Mouse (Mus musculus) forebrain, embryonic 16.5 days (tissue): Measurements from ENCODE around the gene Plekhf1. TPM values are rescaled to one million over a fixed set of nuclear protein-coding genes. Genes with fewer than 3 reads are reported as not detected.

Source experiments
- ATAC-seq: fragments of 200-750 bp; cut with Nextera tagmentation; 2 replicates; pipeline ENCODE4 v1.8.0; 2017; ENCODE audit warnings: mild to moderate bottlenecking, moderate library complexity
- H3K27ac ChIP-seq: fragments of 300-500 bp; sonication (generic); 2 replicates; pipeline ENCODE4 v1.5.1; 2014; ENCODE audit warnings: low read length, control low read depth
- H3K27me3 ChIP-seq: fragments of 300-500 bp; sonication (generic); replicated peaks from 2 replicates; pipeline ENCODE4 v1.6.1; 2014; ENCODE audit warnings: low read length; ENCODE audit not compliant: control insufficient read depth, insufficient read depth
- H3K36me3 ChIP-seq: fragments of 300-500 bp; sonication (generic); 2 replicates; pipeline ENCODE4 v1.6.1; 2014; ENCODE audit not compliant: control insufficient read depth, insufficient read depth
- H3K4me1 ChIP-seq: fragments of 300-500 bp; sonication (generic); replicated peaks from 2 replicates; pipeline ENCODE4 v1.6.1; 2014; ENCODE audit warnings: low read length; ENCODE audit not compliant: control insufficient read depth, insufficient read depth
- H3K4me2 ChIP-seq: fragments of 300-500 bp; sonication (generic); 2 replicates; pipeline ENCODE4 v1.6.1; 2014; ENCODE audit warnings: mild to moderate bottlenecking, low read length, control low read depth
- H3K4me3 ChIP-seq: fragments of 300-500 bp; sonication (generic); replicated peaks from 2 replicates; pipeline ENCODE4 v1.5.1; 2014; ENCODE audit warnings: mild to moderate bottlenecking, low read length, control low read depth
- H3K9ac ChIP-seq: fragments of 300-500 bp; sonication (generic); replicated peaks from 2 replicates; pipeline ENCODE4 v1.6.1; 2014; ENCODE audit warnings: low read depth, low read length, control low read depth
- H3K9me3 ChIP-seq: fragments of 300-500 bp; sonication (generic); 2 replicates; pipeline ENCODE4 v1.6.1; 2016; ENCODE audit warnings: low read length; ENCODE audit not compliant: control insufficient read depth
- WGBS: fragments of 180-500 bp; shearing (Covaris S2); extraction: QIAGEN DNeasy Blood & Tissue Kit; methylation state at CpG from one replicate; pipeline ENCODE4 v1.1.7; 2014; 5-methylcytosine and 5-hydroxymethylcytosine counted together
- polyA plus RNA-seq: library from polyadenylated mRNA; unstranded; fragments of >200 nt; fragmentation: Nextera tagmentation; extraction: Ambion mirVana; gene quantifications from 2 replicates; pipeline ENCODE4 v1.2.1, GENCODE M21; 2015

Gene Plekhf1
- polyA plus RNA-seq, 1 experiment from 2014 or later, result 0.42 TPM

DNA sequence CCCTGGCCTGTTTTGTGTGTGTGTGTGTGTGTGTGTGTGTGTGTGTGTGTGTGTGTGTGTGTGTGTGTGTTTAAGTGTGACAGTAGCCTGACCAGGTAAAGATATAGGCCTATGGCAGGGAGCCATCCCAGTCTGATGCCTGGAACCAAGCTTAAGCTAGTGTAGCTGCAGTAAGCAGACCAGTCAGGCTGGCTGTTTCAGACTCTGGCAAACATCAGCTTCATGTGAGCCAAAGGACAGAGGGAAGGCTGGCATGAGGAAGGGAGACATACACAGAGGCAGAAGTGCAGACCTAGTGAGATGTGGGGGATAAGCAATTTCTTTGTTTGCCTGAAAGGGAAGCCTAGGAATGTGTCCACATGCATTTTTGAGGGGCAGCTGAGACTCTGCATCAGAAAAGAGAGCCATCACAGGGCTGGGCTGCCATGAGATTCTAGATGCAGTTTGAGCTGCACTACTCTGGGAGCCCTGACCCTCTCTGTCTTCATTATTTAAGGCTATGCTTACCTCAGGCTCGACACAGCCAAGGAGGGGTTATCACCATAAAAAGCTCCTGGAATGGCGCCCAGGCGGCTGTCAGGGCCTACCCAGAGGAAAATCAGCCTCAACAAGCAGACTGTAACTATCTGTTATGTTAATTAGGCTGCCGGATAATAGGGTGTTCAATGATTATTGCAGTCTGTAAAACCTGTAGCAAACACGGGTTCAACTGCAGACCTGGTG, 23.8 kb upstream of the Plekhf1 start:
- ATAC-seq, result peak; percentile 83
- H3K36me3 ChIP-seq, result no peaks in the 10 kb centered on the region
- 14% methylated on average over 5 of the region's 5 CpGs for WGBS
- H3K4me3 ChIP-seq, result no peak overlapping the region
- peak overlapping the region; percentile 38 for H3K9ac ChIP-seq
- H3K4me2 ChIP-seq, result no peak overlapping the region
- peak overlapping the region; percentile 69 for H3K27ac ChIP-seq
- peaks cover 13% of the 10 kb centered on the region for H3K4me1 ChIP-seq
- no peaks in the 10 kb centered on the region for H3K9me3 ChIP-seq
- H3K27me3 ChIP-seq, result no peaks in the 10 kb centered on the region

DNA sequence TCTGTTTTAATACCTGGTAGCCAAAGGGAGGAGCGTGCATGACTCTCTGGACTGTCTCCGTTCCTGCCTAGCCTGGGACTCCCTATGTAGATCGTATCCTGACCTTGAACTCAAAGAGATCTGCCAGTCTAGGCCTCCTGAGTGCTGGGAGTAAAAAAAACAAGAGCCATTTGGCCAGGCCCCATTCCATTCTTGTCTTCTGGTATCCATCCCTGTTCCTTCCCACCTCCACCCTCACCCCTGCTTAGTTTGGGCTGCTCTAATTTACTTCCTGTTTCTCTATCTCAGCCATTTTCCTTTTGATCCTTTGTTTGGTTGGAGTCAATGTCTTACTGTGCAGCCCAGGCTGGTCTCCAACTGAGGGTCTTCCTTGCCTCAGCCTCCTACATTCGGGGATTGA, 14.6 kb upstream of the Plekhf1 start:
- H3K27me3 ChIP-seq, result no peaks in the 10 kb centered on the region
- H3K4me3 ChIP-seq, result no peak overlapping the region
- H3K4me2 ChIP-seq, result no peak overlapping the region
- H3K27ac ChIP-seq, result no peak overlapping the region
- no peaks in the 10 kb centered on the region for H3K36me3 ChIP-seq
- no peak overlapping the region for H3K9ac ChIP-seq
- no peaks in the 10 kb centered on the region for H3K4me1 ChIP-seq
- no peak for ATAC-seq
- WGBS, result 87% methylated on average over 4 of the region's 4 CpGs
- no peaks in the 10 kb centered on the region for H3K9me3 ChIP-seq

GRCm38 (mm10) chr7:38237140-38237539, 9.3 kb upstream of the Plekhf1 start:
- H3K27ac ChIP-seq, result no peak overlapping the region
- H3K4me3 ChIP-seq, result no peak overlapping the region
- H3K9me3 ChIP-seq, result no peaks in the 10 kb centered on the region
- no peak for ATAC-seq
- H3K9ac ChIP-seq, result no peak overlapping the region
- H3K27me3 ChIP-seq, result 0 out of 2 replicates have a peak, but pooled peaks cover 2% of the 10 kb centered on the region
- no peaks in the 10 kb centered on the region for H3K36me3 ChIP-seq
- H3K4me1 ChIP-seq, result no peaks in the 10 kb centered on the region
- H3K4me2 ChIP-seq, result no peak overlapping the region

DNA sequence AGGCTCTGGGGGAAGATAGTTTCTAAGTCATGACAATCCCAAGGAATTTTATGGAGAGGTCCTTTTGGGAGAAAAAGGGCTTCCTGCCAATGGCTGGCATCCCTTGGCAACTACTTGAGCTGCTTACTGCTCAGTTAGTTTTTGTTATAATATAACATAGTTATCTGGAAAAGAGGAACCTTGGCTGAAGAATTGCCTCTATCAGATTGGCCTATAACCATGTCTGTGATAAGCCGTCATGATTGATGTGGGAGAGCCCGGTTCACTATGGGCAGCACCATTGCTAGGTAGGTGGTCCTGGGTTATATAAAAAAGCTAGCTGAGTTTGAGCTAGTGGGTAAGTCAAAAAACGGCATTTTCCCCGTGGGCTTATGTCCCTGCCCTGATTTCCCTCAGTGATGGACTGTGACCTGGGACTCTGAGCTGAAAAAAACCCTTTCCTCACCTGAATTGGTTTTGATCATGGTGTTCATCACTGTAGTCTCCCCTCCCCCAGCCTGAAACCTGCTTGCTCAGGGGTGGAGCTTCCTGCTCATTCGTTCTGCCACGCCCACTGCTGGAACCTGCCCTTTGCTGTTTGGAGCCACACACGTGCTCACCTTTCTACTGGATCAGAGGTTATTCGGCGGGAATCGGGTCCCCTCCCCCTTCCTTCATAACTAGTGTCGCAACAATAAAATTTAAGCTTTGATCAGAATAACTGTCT, 8.7 kb upstream of the Plekhf1 start:
- ATAC-seq, result no peak
- Histone ChIP-seq H3K27me3 (0 out of 2 replicates have a peak, but pooled peaks cover 2% of the 10 kb centered on the region), H3K36me3 (no peaks in the 10 kb centered on the region)

GRCm38 (mm10) chr7:38230285-38230684, 2.5 kb upstream of the Plekhf1 start:
- no peak for ATAC-seq
- Histone ChIP-seq H3K27me3 (peaks cover 11% of the 10 kb centered on the region; the same call in 1 of the 2 replicates), H3K36me3 (no peaks in the 10 kb centered on the region), H3K27ac (no peak overlapping the region), H3K9me3 (no peaks in the 10 kb centered on the region), H3K4me2 (no peak overlapping the region), H3K4me1 (peaks cover 12% of the 10 kb centered on the region), H3K4me3 (no peak overlapping the region), H3K9ac (no peak overlapping the region)
- WGBS, result 20% methylated on average over 8 of the region's 8 CpGs

More for the DNA sequence above, 8.7 kb upstream of the Plekhf1 start:
- H3K4me3 ChIP-seq, result no peak overlapping the region
- H3K9ac ChIP-seq, result no peak overlapping the region
- no peak overlapping the region for H3K4me2 ChIP-seq
- H3K4me1 ChIP-seq, result no peaks in the 10 kb centered on the region
- H3K9me3 ChIP-seq, result no peaks in the 10 kb centered on the region
- H3K27ac ChIP-seq, result no peak overlapping the region
- WGBS, result 59% methylated on average over 11 of the region's 11 CpGs

DNA sequence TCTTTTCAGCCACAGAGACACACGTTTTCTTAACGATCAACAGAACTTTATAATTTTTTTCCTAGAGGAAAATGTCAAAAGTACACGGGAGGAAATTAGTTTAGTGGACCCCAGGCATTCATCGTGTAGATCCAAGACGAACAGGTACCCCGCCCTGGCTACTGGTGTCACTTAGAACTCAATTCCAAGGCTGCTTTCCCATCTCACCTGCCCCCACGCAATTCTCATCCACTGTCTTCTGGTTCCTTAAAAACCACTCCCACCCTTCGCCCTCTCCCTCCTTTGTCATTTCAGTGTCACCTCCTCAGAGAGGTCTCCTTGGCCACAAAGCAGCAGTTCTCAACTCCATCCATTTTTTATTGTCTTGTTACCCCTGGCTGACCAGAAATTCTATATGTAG, 513 bp upstream of the Plekhf1 start:
- no peaks in the 10 kb centered on the region for H3K36me3 ChIP-seq
- no peak overlapping the region for H3K9ac ChIP-seq
- peaks cover 11% of the 10 kb centered on the region; the same call in 1 of the 2 replicates for H3K27me3 ChIP-seq
- peak overlapping the region; percentile 46 for H3K4me3 ChIP-seq
- H3K4me1 ChIP-seq, result peaks cover 12% of the 10 kb centered on the region
- WGBS, result 27% methylated on average over 8 of the region's 8 CpGs
- H3K4me2 ChIP-seq, result peak overlapping the region; percentile 76
- H3K9me3 ChIP-seq, result no peaks in the 10 kb centered on the region
- ATAC-seq, result no peak
- no peak overlapping the region for H3K27ac ChIP-seq

DNA sequence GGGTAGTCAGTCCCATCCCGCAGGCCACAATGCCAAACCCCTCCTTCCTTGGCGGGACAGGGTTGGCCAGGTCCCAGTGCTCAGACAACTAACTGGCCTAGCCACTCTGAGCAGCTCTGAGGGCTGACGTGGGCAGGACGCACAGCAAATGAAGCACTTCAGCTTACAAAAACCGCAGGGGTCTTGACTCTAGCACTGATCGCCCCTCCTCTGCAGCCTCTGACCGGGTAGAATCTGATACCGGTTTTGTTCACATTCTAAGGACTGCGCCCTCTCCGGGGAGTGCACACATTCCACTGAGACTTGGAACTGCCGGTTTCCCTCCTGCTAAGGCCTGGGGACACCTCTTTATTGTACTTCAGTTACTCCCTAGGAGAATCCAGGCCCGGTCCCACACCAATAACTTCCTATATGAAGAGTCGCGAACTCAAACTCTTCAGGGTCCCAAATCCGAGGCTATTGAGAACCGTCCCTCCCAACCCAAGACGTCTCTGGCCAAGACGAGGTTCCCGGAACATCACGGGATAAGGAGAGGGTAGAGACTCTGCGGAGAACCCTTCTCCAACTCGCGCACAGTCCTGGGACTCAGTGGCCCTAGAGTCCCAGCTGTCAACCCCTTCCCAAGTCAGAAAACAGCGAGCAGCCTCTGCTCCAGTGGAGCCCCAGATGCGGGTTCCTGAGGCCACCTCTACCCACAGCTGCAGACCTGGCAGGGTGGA, 476 bp downstream of the Plekhf1 start:
- Histone ChIP-seq H3K27ac (no peak overlapping the region), H3K4me2 (peak overlapping the region; percentile 76), H3K9ac (peak overlapping the region; percentile 38), H3K9me3 (no peaks in the 10 kb centered on the region), H3K27me3 (peaks cover 9% of the 10 kb centered on the region; the same call in 1 of the 2 replicates), H3K36me3 (no peaks in the 10 kb centered on the region), H3K4me3 (peak overlapping the region; percentile 46), H3K4me1 (peaks cover 12% of the 10 kb centered on the region)
- under 1% methylated on average over 25 of the region's 25 CpGs for WGBS
- ATAC-seq, result peak; percentile 65

- WGBS, result 86% methylated on average over 2 of the region's 2 CpGs
- ATAC-seq, result no peak
- Histone ChIP-seq H3K36me3 (no peaks in the 10 kb centered on the region), H3K4me3 (no peak overlapping the region), H3K9me3 (no peaks in the 10 kb centered on the region), H3K9ac (no peak overlapping the region), H3K4me2 (no peak overlapping the region), H3K27ac (no peak overlapping the region), H3K27me3 (peaks cover 9% of the 10 kb centered on the region; the same call in 1 of the 2 replicates), H3K4me1 (peaks cover 12% of the 10 kb centered on the region)
These were observed 1.6 kb downstream of the Plekhf1 start for GRCm38 (mm10) chr7:38226226-38226625.
